Mouse (Mus musculus) brain, embryonic 14.5 days (tissue): ENCODE measurements around the gene Wdr75.

ENCODE experiments used
- CTCF ChIP-seq: fragments of 200-500 bp; IDR thresholded peaks from 2 replicates; pipeline ENCODE4 v1.5.1; 2012; ENCODE audit warnings: inconsistent platforms, mild to moderate bottlenecking, moderate library complexity, borderline replicate concordance; ENCODE audit not compliant: insufficient read depth, insufficient read length; ENCODE audit errors: extremely low read depth
- POLR2A ChIP-seq: fragments of 200-500 bp; IDR thresholded peaks from 2 replicates; pipeline ENCODE4 v1.6.1; 2012; ENCODE audit warnings: mild to moderate bottlenecking, inconsistent platforms, borderline replicate concordance; ENCODE audit not compliant: poor library complexity, insufficient read depth, insufficient read length, severe bottlenecking; ENCODE audit errors: extremely low read depth

DNA sequence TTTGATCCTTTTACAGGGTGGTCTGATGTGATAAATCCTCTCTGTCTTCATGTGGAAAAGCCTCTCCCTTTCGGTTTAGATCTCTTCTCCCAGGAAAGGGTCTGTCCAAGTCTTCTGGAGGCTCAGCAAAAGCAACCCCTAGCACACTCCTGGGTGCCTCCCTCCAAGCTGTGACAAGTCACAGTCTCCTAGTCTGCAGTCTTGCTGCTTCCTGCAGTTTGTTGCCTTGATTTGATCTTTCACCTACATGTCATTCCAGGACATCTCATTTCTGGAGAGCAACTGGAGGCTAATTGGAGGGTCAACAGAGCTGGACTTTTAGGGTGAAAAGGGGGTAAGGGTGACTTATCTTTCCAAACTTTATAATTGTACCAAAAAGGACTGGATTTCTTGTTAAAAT is 70.3 kb downstream of the Wdr75 start:
- no peak for TF ChIP-seq CTCF
- no peak for TF ChIP-seq POLR2A
